Mouse (Mus musculus) sigmoid colon, adult 10 weeks (tissue): ENCODE results near the gene Mybl2. TPM values are rescaled to one million over a fixed set of nuclear protein-coding genes. Genes with fewer than 3 reads are reported as not detected.

Experiments used
- polyA plus RNA-seq: library from polyadenylated mRNA; stranded (reverse); fragments of 350-450 nt; fragmentation: Illumina TruSeq; extraction: RNeasy Lipid Tissue Mini Kit (QIAGEN cat#74804); gene quantifications from one replicate; pipeline ENCODE4 v1.2.3, GENCODE M21; 2014; ENCODE audit warnings: low read depth, low replicate concordance

The Mybl2 gene
- 0.73 TPM for polyA plus RNA-seq

DNA sequence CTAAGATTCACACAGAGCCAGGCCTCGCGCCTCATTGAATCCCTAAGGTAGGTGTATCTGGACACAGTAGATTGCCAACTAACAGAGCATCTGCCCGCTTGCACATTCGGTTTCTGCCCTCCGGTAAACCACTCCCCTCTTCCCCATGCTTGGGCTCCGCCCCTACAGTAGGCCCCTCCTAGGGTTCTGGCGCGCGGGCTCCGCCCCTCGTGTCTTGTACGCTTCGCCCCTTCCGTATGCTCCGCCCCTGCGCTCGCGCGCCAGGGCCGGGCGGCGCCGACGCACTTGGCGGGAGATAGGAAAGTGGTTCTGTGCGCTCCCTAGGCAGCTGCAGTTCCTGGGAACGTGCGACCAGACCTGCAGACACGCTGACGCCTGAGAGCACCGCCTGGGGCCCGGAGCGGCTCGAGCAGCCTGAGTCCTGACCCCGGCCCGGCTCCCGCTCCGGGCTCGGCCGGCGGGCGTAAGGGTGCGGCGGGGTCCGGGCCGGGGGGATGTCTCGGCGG is at the start of gene Mybl2:
Mybl2 (plus strand) TSS at position 353 of the 506 bp plus-strand sequence.

DNA sequence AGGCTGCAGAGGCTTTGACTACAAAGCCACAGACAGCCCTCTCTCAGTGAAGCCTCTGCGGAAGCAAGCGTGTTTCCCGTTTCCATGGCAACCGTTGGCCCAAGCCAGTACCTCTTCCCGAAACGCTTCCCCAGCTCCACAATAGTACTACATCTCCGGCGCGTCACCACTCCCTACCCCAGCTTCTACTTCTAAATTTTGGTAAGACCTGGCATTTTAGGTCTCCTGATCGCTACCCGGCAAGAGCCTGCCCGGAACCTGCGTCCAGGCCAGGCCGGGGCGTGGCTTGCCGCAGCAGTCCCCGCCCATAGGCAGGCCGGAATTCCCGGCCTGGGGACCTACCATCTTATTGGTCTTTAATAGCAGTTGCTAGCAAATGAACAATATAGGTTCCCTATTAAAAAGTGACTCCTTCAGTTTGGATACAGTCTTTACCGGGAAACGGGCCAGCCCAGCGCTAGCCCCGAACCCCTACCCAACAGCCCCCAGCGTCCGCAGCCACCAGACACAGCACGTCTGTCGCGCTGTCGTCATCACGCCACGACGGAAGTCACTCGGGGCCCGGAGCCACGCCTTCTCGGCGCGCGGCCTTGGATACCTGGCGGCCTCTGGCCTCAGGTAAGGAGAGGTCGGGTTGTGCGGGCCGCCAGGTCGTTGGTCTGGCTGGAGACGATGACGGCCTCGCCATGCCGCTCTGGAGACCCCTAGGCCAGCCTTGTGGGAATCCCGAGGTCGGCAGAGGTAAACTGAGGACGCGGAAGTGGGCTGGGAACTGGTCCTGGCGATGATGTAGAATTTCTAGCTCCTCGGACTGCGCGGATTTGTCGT is 37.4 kb upstream of the Mybl2 start, which contains the start of gene Ift52:
Ift52 (plus strand) TSS at position 439 of the 828 bp plus-strand sequence.

DNA sequence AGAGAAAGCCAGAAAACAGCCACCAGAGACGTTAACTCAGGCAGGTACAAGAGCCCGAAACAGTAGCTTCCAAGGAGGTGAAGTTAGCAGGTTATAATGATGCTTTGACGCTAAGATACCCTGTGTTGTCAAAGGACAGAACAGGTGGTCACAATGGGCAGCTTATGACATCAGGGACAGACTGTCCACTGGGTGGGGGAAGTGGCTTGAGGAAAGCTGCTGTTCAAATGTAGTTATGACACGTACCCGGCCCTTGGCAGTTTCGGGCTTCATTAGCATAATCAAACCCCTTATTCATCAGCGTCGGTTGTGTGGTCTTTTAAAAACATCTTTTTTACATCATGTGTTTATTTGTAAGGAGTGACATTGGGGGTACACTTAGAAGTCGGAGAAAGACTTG is 33.2 kb downstream of the Mybl2 start, which contains the start of gene Gtsf1l:
Gtsf1l (minus strand) TSS at position 128 of the 400 bp plus-strand sequence.

Other genes starting within 250 kb of the Mybl2 start
- 312 TPM for gene Srsf6, start 123.2 kb upstream of the Mybl2 start, polyA plus RNA-seq
- gene L3mbtl1, start 111.2 kb upstream of the Mybl2 start, polyA plus RNA-seq: not detected
- 12.8 TPM for gene Sgk2, start 67.4 kb upstream of the Mybl2 start, polyA plus RNA-seq
- gene Ift52, start 37.3 kb upstream of the Mybl2 start, polyA plus RNA-seq: 119 TPM
- not detected for gene Gtsf1l, start 33.2 kb downstream of the Mybl2 start, polyA plus RNA-seq
- 2.0 TPM for gene Tox2, start 148.4 kb downstream of the Mybl2 start, polyA plus RNA-seq